Mouse (Mus musculus) CH12.LX (cell line): Measurements from ENCODE around the gene Lix1. TPM values are rescaled to one million over a fixed set of nuclear protein-coding genes. Genes with fewer than 3 reads are reported as not detected.
A peak's percentile ranks its signal among the peaks of the same experiment; 100 is the strongest.

Source experiments
- DNase-seq: peaks from one replicate; pipeline ENCODE4 v3.0.0-alpha.2; 2013; ENCODE audit errors: extremely low read depth
- H3K27ac ChIP-seq: 2 replicates; pipeline ENCODE4 v1.5.1; 2012; ENCODE audit warnings: low read depth, mild to moderate bottlenecking, control low read depth, moderate library complexity; ENCODE audit not compliant: insufficient read depth
- H3K27me3 ChIP-seq: replicated peaks from 2 replicates; pipeline ENCODE3; 2012; ENCODE audit warnings: inconsistent platforms
- H3K36me3 ChIP-seq, 2 experiments: replicated peaks in 1 of 2; 2 replicates each; pipeline versions ENCODE3 to v1.6.1; 2012; ENCODE audit warnings: inconsistent platforms in 1 of 2, low read length in 1 of 2, mild to moderate bottlenecking in 1 of 2, mixed read lengths in 1 of 2, moderate library complexity in 1 of 2; ENCODE audit not compliant: control insufficient read depth in 1 of 2, insufficient read depth in 1 of 2
- H3K4me1 ChIP-seq, 2 experiments: 2 replicates each; pipeline ENCODE4 v1.6.1; 2012; ENCODE audit warnings: inconsistent platforms in 1 of 2, moderate library complexity in 1 of 2; ENCODE audit not compliant: insufficient read depth in 2 of 2, control insufficient read depth in 1 of 2
- H3K4me2 ChIP-seq: 2 replicates; pipeline ENCODE4 v1.6.1; 2012; ENCODE audit warnings: low read depth, mild to moderate bottlenecking, control low read depth; ENCODE audit not compliant: poor library complexity, insufficient read depth, severe bottlenecking
- H3K4me3 ChIP-seq, 3 experiments: fragments of 150-350 bp in 1 of 3; sonication (generic) in 1 of 3; replicated peaks in 1 of 3; 2 replicates each; pipeline versions ENCODE3 to v1.5.1; 2011 to 2012; ENCODE audit warnings: low read depth in 2 of 3, low read length in 2 of 3, mild to moderate bottlenecking in 2 of 3, moderate library complexity in 2 of 3, control low read depth in 1 of 3, improper control_type of control experiment in 1 of 3, inconsistent platforms in 1 of 3, mixed read lengths in 1 of 3; ENCODE audit not compliant: poor library complexity in 1 of 3
- H3K79me2 ChIP-seq: replicated peaks from 2 replicates; pipeline ENCODE4 v1.6.1; 2012; ENCODE audit warnings: mild to moderate bottlenecking, moderate library complexity; ENCODE audit not compliant: control insufficient read depth, poor library complexity, insufficient read depth, severe bottlenecking; ENCODE audit errors: extremely low read depth
- H3K9ac ChIP-seq: 2 replicates; pipeline ENCODE4 v1.6.1; 2012; ENCODE audit warnings: low read depth, mild to moderate bottlenecking, control low read depth, moderate library complexity; ENCODE audit not compliant: insufficient read depth
- H3K9me3 ChIP-seq: replicated peaks from 2 replicates; pipeline ENCODE3; 2012; ENCODE audit warnings: low read length, inconsistent platforms, mixed read lengths
- BHLHE40 ChIP-seq: IDR thresholded peaks from 2 replicates; pipeline ENCODE4 v1.6.1; 2011; ENCODE audit warnings: mild to moderate bottlenecking, low read depth, low read length, improper control_type of control experiment
- CHD1 ChIP-seq: IDR thresholded peaks from 2 replicates; pipeline ENCODE4 v1.6.1; 2012; ENCODE audit warnings: low read depth, low read length, improper control_type of control experiment, inconsistent platforms
- CTCF ChIP-seq, 2 experiments: IDR thresholded peaks in 1 of 2; conservative IDR thresholded peaks in 1 of 2; 2 replicates each; pipeline ENCODE4 v1.5.1; 2011 to 2012; ENCODE audit warnings: low read depth in 2 of 2, low read length in 2 of 2, improper control_type of control experiment in 1 of 2, inconsistent platforms in 1 of 2, mild to moderate bottlenecking in 1 of 2, moderate library complexity in 1 of 2
- E2F4 ChIP-seq: IDR thresholded peaks from 2 replicates; pipeline ENCODE4 v1.6.1; 2011; ENCODE audit warnings: low read depth, low read length, improper control_type of control experiment; ENCODE audit not compliant: insufficient replicate concordance
- EP300 ChIP-seq: IDR thresholded peaks from 2 replicates; pipeline ENCODE4 v1.6.1; 2011; ENCODE audit warnings: low read length, improper control_type of control experiment
- ETS1 ChIP-seq: conservative IDR thresholded peaks from 2 replicates; pipeline ENCODE4 v1.6.1; 2012; ENCODE audit warnings: low read depth, mild to moderate bottlenecking, inconsistent platforms, low read length, improper control_type of control experiment, moderate library complexity
- GABPA ChIP-seq: IDR thresholded peaks from 2 replicates; pipeline ENCODE4 v1.6.1; 2012; ENCODE audit warnings: low read depth, low read length, improper control_type of control experiment, inconsistent platforms; ENCODE audit not compliant: insufficient replicate concordance
- HCFC1 ChIP-seq: IDR thresholded peaks from 2 replicates; pipeline ENCODE4 v1.6.1; 2012; ENCODE audit warnings: low read depth, mild to moderate bottlenecking, inconsistent platforms, low read length, improper control_type of control experiment
- JUND ChIP-seq: conservative IDR thresholded peaks from 2 replicates; pipeline ENCODE4 v1.6.1; 2011; ENCODE audit warnings: low read depth, low read length, improper control_type of control experiment
- KAT2A ChIP-seq: IDR thresholded peaks from 2 replicates; pipeline ENCODE4 v1.6.1; 2012; ENCODE audit warnings: low read length, improper control_type of control experiment, inconsistent platforms; ENCODE audit not compliant: insufficient replicate concordance
- MAFK ChIP-seq: IDR thresholded peaks from 2 replicates; pipeline ENCODE4 v1.6.1; 2011; ENCODE audit warnings: low read length, improper control_type of control experiment; ENCODE audit not compliant: insufficient replicate concordance
- MAZ ChIP-seq: IDR thresholded peaks from 2 replicates; pipeline ENCODE4 v1.6.1; 2012; ENCODE audit warnings: low read depth, mild to moderate bottlenecking, inconsistent platforms, low read length, improper control_type of control experiment, moderate library complexity
- MEF2A ChIP-seq: IDR thresholded peaks from 2 replicates; pipeline ENCODE4 v1.6.1; 2014; ENCODE audit warnings: low read depth, mild to moderate bottlenecking, inconsistent platforms, low read length, improper control_type of control experiment, borderline replicate concordance
- MXI1 ChIP-seq: IDR thresholded peaks from 2 replicates; pipeline ENCODE4 v1.6.1; 2011; ENCODE audit warnings: mild to moderate bottlenecking, low read depth, low read length, improper control_type of control experiment
- MYC ChIP-seq: IDR thresholded peaks from 2 replicates; pipeline ENCODE4 v1.6.1; 2011; ENCODE audit warnings: low read depth, mild to moderate bottlenecking, improper control_type of control experiment, low read length
- NELFE ChIP-seq: IDR thresholded peaks from 2 replicates; pipeline ENCODE4 v1.6.1; 2011; ENCODE audit warnings: low read depth, low read length, improper control_type of control experiment
- NRF1 ChIP-seq: IDR thresholded peaks from 2 replicates; pipeline ENCODE4 v1.6.1; 2014; ENCODE audit warnings: low read depth, mild to moderate bottlenecking, inconsistent platforms, low read length, improper control_type of control experiment, moderate library complexity
- PAX5 ChIP-seq: IDR thresholded peaks from 2 replicates; pipeline ENCODE4 v1.6.1; 2012; ENCODE audit warnings: low read length, inconsistent platforms, mixed read lengths
- POLR2A ChIP-seq: IDR thresholded peaks from 2 replicates; pipeline ENCODE4 v1.6.1; 2011; ENCODE audit warnings: low read depth, mild to moderate bottlenecking, improper control_type of control experiment, low read length
- POLR2AphosphoS2 ChIP-seq: IDR thresholded peaks from 2 replicates; pipeline ENCODE4 v1.6.1; 2011; ENCODE audit warnings: low read depth, low read length, improper control_type of control experiment
- RAD21 ChIP-seq: IDR thresholded peaks from 2 replicates; pipeline ENCODE4 v1.6.1; 2011; ENCODE audit warnings: low read depth, mild to moderate bottlenecking, low read length, improper control_type of control experiment, moderate library complexity
- SIN3A ChIP-seq: IDR thresholded peaks from 2 replicates; pipeline ENCODE4 v1.6.1; 2012; ENCODE audit warnings: low read length, improper control_type of control experiment, inconsistent platforms
- SMC3 ChIP-seq: IDR thresholded peaks from 2 replicates; pipeline ENCODE4 v1.6.1; 2011; ENCODE audit warnings: low read depth, low read length, improper control_type of control experiment
- TBP ChIP-seq: conservative IDR thresholded peaks from 2 replicates; pipeline ENCODE4 v1.6.1; 2011; ENCODE audit warnings: low read depth, low read length, improper control_type of control experiment
- TCF12 ChIP-seq: IDR thresholded peaks from 2 replicates; pipeline ENCODE4 v1.6.1; 2014; ENCODE audit warnings: low read depth, mild to moderate bottlenecking, inconsistent platforms, low read length, improper control_type of control experiment
- UBTF ChIP-seq: IDR thresholded peaks from 2 replicates; pipeline ENCODE4 v1.6.1; 2012; ENCODE audit warnings: low read depth, mild to moderate bottlenecking, inconsistent platforms, low read length, improper control_type of control experiment, moderate library complexity
- ZC3H11A ChIP-seq: IDR thresholded peaks from 2 replicates; pipeline ENCODE4 v1.6.1; 2012; ENCODE audit warnings: low read depth, mild to moderate bottlenecking, inconsistent platforms, low read length, improper control_type of control experiment
- ZKSCAN1 ChIP-seq: IDR thresholded peaks from 2 replicates; pipeline ENCODE4 v1.6.1; 2012; ENCODE audit warnings: low read depth, inconsistent platforms, low read length, improper control_type of control experiment, borderline replicate concordance
- ZMIZ1 ChIP-seq: IDR thresholded peaks from 2 replicates; pipeline ENCODE4 v1.6.1; 2012; ENCODE audit warnings: low read depth, mild to moderate bottlenecking, inconsistent platforms, low read length, improper control_type of control experiment
- ZNF384 ChIP-seq: IDR thresholded peaks from 2 replicates; pipeline ENCODE4 v1.6.1; 2012; ENCODE audit warnings: low read depth, low read length, improper control_type of control experiment, inconsistent platforms
- dilution Hi-C: fragments of 300-500 bp; cut with MboI; formaldehyde crosslinking; loops from 2 replicates; pipeline ENCODE4 v1.14.3; 2020; ENCODE audit warnings: low sequenced_read_pairs; ENCODE audit not compliant: extremely low pct_unique_long_range_greater_than_20kb, extremely low pct_ligation_motif_present
- in situ Hi-C: fragments of 300-500 bp; cut with MboI; formaldehyde crosslinking; loops from 3 replicates; pipeline ENCODE4 v1.14.3; 2019; ENCODE audit warnings: low sequenced_read_pairs, low pct_ligation_motif_present, low pct_unique_long_range_greater_than_20kb, mixed read lengths
- polyA plus RNA-seq: library from polyadenylated mRNA; unstranded; fragments of >175 nt; gene quantifications from 2 replicates; pipeline ENCODE4 v1.2.1, GENCODE M21; 2012; ENCODE audit warnings: low read depth; ENCODE audit not compliant: insufficient read length
- total RNA-seq, 2 experiments: library from RNA; depleted of rRNA; stranded (reverse); fragments of 300-350 nt in 1 of 2; fragments of >200 nt in 1 of 2; gene quantifications; 2 replicates each; pipeline ENCODE4 v1.2.3; 2012 to 2014

The Lix1 gene
- total and polyA plus RNA-seq, 3 experiments, result 0.49 to 1.4 (median 1.0) TPM

DNA sequence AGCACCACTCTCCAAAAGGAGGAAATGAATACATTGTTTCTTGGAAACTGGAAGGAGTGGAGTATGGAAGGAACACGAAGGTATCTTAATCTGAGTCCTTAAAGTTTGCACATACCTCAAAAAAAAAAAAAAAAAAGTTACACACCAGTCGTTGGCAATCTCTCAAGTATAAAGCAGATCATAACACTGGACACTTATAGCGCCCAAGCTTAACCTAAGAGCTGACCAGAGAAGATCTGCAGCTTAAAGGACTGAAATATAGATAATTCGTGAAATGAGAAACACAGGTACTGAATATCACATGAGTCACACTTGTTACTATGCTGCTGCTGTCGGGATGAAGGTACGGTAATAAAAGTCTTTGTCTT lies 28.9 kb upstream of the Lix1 start:
- TF ChIP-seq MXI1 (no peak), ZNF384 (peak; percentile 55; the same call in 1 of the 2 replicates)
- Histone ChIP-seq H3K9ac (peak overlapping the region; percentile 26), H3K4me3 (peak overlapping the region; percentile 60 to 91 (median 65)), H3K79me2 (peaks cover 40% of the 10 kb centered on the region), H3K27me3 (no peaks in the 10 kb centered on the region), H3K27ac (0 out of 2 replicates have a peak overlapping the region, but pooled peaks have one; percentile 2), H3K36me3 (peaks cover 7 to 21% of the 10 kb centered on the region in 2 experiments), H3K9me3 (no peaks in the 10 kb centered on the region), H3K4me1 (peaks cover 0 to 30% of the 10 kb centered on the region in 2 experiments; a peak in 3 of 4 replicates), H3K4me2 (peak overlapping the region; percentile 81)
- no peak for DNase-seq
- dilution Hi-C loops (no loop called here), in situ Hi-C loops (no loop called here)

GRCm38 (mm10) chr17:17373918-17374910 lies 28.3 kb upstream of the Lix1 start, which contains the start of gene Riok2:
Riok2 (plus strand) TSS chr17:17374309.
- peak within 1 kb of the TSS; percentile 42; the same call in 1 of the 2 replicates for H3K27ac ChIP-seq
- in situ Hi-C loops, result no loop called here
- dilution Hi-C loops, result no loop called here
- no peak for TF ChIP-seq RAD21
- no peak; the same call in 1 of the 2 replicates for TF ChIP-seq JUND
- no peak for TF ChIP-seq ZC3H11A
- peak; percentile 100 for TF ChIP-seq MYC
- TF ChIP-seq MAFK, result no peak
- TF ChIP-seq GABPA, result no peak
- TF ChIP-seq ZMIZ1, result peak; percentile 81; the same call in 1 of the 2 replicates
- TF ChIP-seq KAT2A, result peak; percentile 65; the same call in 1 of the 2 replicates
- peak; percentile 67 for TF ChIP-seq BHLHE40
- TF ChIP-seq ETS1, result no peak
- no peak for TF ChIP-seq E2F4
- TF ChIP-seq MXI1, result peak; percentile 92
- no peak for TF ChIP-seq PAX5
- TF ChIP-seq POLR2A, result peak; percentile 92
- no peak for TF ChIP-seq MEF2A
- no peak for TF ChIP-seq SMC3
- TF ChIP-seq POLR2AphosphoS2, result peak; percentile 90; the same call in 1 of the 2 replicates
- TF ChIP-seq CTCF (conservative IDR thresholded peaks at IDR 0.05 in 1 of 2, IDR thresholded peaks at IDR 0.05 in 1 of 2; ENCODE audit: low read depth in 2 of 2, low read length in 2 of 2), result no peak
- peak; percentile 94 for TF ChIP-seq NELFE
- peak; percentile 91 for TF ChIP-seq NRF1
- TF ChIP-seq UBTF, result no peak
- no peak for TF ChIP-seq CHD1
- TF ChIP-seq TBP, result peak; percentile 88
- TF ChIP-seq ZKSCAN1, result no peak
- TF ChIP-seq MAZ, result no peak
- peak; percentile 34; the same call in 1 of the 2 replicates for TF ChIP-seq EP300
- peak; percentile 91 for TF ChIP-seq SIN3A
- peak; percentile 82 for TF ChIP-seq HCFC1
- TF ChIP-seq TCF12, result peak; percentile 91

More at GRCm38 (mm10) chr17:17373918-17374910, 28.3 kb upstream of the Lix1 start, which contains the start of gene Riok2:
- Histone ChIP-seq H3K4me1 (peaks cover 0 to 27% of the 10 kb centered on the region in 2 experiments; a peak in 3 of 4 replicates), H3K79me2 (peaks cover 44% of the 10 kb centered on the region), H3K36me3 (peaks cover 7 to 26% of the 10 kb centered on the region in 2 experiments), H3K9me3 (no peaks in the 10 kb centered on the region), H3K4me3 (peak within 1 kb of the TSS; percentile 77 to 93 (median 91)), H3K27me3 (no peaks in the 10 kb centered on the region), H3K4me2 (peak within 1 kb of the TSS; percentile 81), H3K9ac (peak within 1 kb of the TSS; percentile 89)
- peak; percentile 98 for DNase-seq
